In the genomic region with DNA sequence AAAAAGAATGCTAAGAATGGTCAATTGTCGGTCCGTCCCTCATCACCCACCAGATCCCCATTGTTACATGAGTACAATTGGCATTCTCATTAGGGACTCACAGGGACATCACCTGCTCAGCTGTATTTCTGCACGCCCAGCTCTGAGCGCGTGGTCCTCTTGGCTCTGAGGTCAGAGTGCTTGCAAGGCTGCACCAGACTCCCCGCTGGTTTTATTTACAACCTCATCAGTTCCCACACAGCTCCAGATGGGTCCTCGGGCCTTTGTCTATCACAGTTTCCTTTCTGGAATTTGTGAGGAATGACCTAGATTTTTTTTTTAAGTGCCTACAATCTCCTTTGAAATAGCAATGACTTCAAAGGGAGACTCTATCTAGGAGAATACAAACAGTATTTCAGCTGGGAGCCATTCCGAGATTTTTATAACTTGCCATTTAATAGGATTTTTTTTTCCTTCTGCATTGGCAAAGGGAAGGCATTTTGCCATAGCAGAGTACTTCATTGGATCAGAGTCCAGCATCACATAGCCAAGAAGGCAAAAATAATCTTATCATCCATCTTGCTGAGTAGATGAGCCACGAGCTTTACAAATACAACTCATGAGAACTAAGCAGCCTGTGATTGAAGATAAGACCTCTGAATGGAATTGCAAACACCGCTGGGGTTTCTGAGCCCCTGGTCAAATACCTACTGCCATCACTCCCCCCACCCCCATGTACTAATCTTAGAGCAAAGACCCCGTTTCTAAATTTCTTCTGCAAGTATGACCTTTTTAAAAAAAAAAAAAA, we compare ENCODE assay signal across 8 mouse cellular contexts.
A peak's percentile ranks its signal among the peaks of the same experiment; 100 is the strongest.
DNase-seq lines count a peak whose midpoint lies in the region; ATAC-seq lines count a peak whose summit lies in the region.

No protein-coding gene starts in this region.

- H3K27ac ChIP-seq in embryonic facial prominence, embryonic 11.5 days (replicated peaks; ENCODE audit: low read depth, low read length) = no peak overlapping the region
- H3K27ac ChIP-seq in embryonic facial prominence, embryonic 10.5 days (replicated peaks) = no peak overlapping the region
- H3K27ac ChIP-seq in neural tube, embryonic 14.5 days (ENCODE audit: low read depth, low read length) = peak overlapping the region; percentile 34

- no peak overlapping the region for H3K9ac ChIP-seq in embryonic facial prominence, embryonic 11.5 days (replicated peaks; ENCODE audit: low read length)
- H3K9ac ChIP-seq in neural tube, embryonic 14.5 days (replicated peaks; ENCODE audit: low read depth, low read length) = no peak overlapping the region

- H3K36me3 ChIP-seq in embryonic facial prominence, embryonic 11.5 days (replicated peaks; ENCODE audit: control insufficient read depth, insufficient read depth, low read depth, low read length) = no peaks in the 10 kb centered on the region
- no peaks in the 10 kb centered on the region for H3K36me3 ChIP-seq in embryonic facial prominence, embryonic 10.5 days (replicated peaks)
- H3K36me3 ChIP-seq in neural tube, embryonic 14.5 days (ENCODE audit: control insufficient read depth, insufficient read depth, low read length) = no peaks in the 10 kb centered on the region

- H3K9me3 ChIP-seq in embryonic facial prominence, embryonic 11.5 days (replicated peaks; ENCODE audit: control insufficient read depth, low read length) = no peaks in the 10 kb centered on the region
- no peaks in the 10 kb centered on the region for H3K9me3 ChIP-seq in embryonic facial prominence, embryonic 10.5 days
- H3K9me3 ChIP-seq in neural tube, embryonic 14.5 days (ENCODE audit: control insufficient read depth, low read length) = no peaks in the 10 kb centered on the region

- WGBS in embryonic facial prominence, embryonic 11.5 days = 10% methylated on average over 11 of the region's 11 CpGs
- 15% methylated on average over 11 of the region's 11 CpGs for WGBS in embryonic facial prominence, embryonic 10.5 days
- 3% methylated on average over 11 of the region's 11 CpGs for WGBS in neural tube, embryonic 14.5 days

- no peak overlapping the region for H3K4me2 ChIP-seq in embryonic facial prominence, embryonic 11.5 days (ENCODE audit: low read depth, low read length)
- no peak overlapping the region for H3K4me2 ChIP-seq in neural tube, embryonic 14.5 days (ENCODE audit: low read depth, low read length)

- peak; percentile 29 for DNase-seq in embryonic facial prominence, embryonic 11.5 days (ENCODE audit: low spot score)
- DNase-seq in embryonic facial prominence, embryonic 10.5 days (ENCODE audit: low spot score) = no peak
- DNase-seq in embryo, embryonic 10 days (ENCODE audit: low spot score) = peak; percentile 74
- DNase-seq in hindlimb bud, embryonic 11.5 days (ENCODE audit: extremely low spot score, low read depth, low spot score) = peak; percentile 37
- DNase-seq in thymus, postnatal 36 days = no peak
- no peak for DNase-seq in heart, adult 9 months (ENCODE audit: low spot score in 2 of 2)

- ATAC-seq in embryonic facial prominence, embryonic 11.5 days (replicated peaks; ENCODE audit: insufficient number of reproducible peaks, low FRiP score, low TSS enrichment, low read depth) = 0 out of 2 replicates have a peak, but pooled peaks have one; percentile 65
- peak; percentile 89 for ATAC-seq in neural tube, embryonic 14.5 days (ENCODE audit: low read depth)
- no peak for ATAC-seq in megakaryocyte progenitor cell, adult 5-6 weeks (replicated peaks; ENCODE audit: poor library complexity)

- H3K27me3 ChIP-seq in embryonic facial prominence, embryonic 11.5 days (ENCODE audit: control insufficient read depth, insufficient read depth, low read length) = no peaks in the 10 kb centered on the region
- no peaks in the 10 kb centered on the region for H3K27me3 ChIP-seq in embryonic facial prominence, embryonic 10.5 days (replicated peaks; ENCODE audit: low read depth, poor library complexity, severe bottlenecking)
- H3K27me3 ChIP-seq in neural tube, embryonic 14.5 days (ENCODE audit: control insufficient read depth, insufficient read depth, low read length) = no peaks in the 10 kb centered on the region

- no peak overlapping the region for H3K4me3 ChIP-seq in embryonic facial prominence, embryonic 11.5 days (ENCODE audit: low read depth, low read length)
- no peak overlapping the region for H3K4me3 ChIP-seq in embryonic facial prominence, embryonic 10.5 days
- H3K4me3 ChIP-seq in neural tube, embryonic 14.5 days (ENCODE audit: low read depth, low read length) = no peak overlapping the region

- H3K4me1 ChIP-seq in embryonic facial prominence, embryonic 11.5 days (ENCODE audit: control insufficient read depth, insufficient read depth, low read length) = no peaks in the 10 kb centered on the region
- H3K4me1 ChIP-seq in embryonic facial prominence, embryonic 10.5 days = peaks cover 11% of the 10 kb centered on the region; the same call in 1 of the 2 replicates
- no peaks in the 10 kb centered on the region; the same call in 1 of the 2 replicates for H3K4me1 ChIP-seq in neural tube, embryonic 14.5 days (ENCODE audit: control insufficient read depth, insufficient read depth, low read length)

Comparison
In these comparisons a context has a peak if more than half of its experiments do, and no peak if none do; other contexts are left out.
1. DNase-seq: peak in embryonic facial prominence, embryonic 11.5 days (single experiment), embryo, embryonic 10 days (single experiment) and hindlimb bud, embryonic 11.5 days (single experiment); none in embryonic facial prominence, embryonic 10.5 days (single experiment), thymus, postnatal 36 days (0 of 2) and heart, adult 9 months (0 of 2).